Comparison of ENCODE assay signal across 13 mouse cellular contexts in the genomic region with DNA sequence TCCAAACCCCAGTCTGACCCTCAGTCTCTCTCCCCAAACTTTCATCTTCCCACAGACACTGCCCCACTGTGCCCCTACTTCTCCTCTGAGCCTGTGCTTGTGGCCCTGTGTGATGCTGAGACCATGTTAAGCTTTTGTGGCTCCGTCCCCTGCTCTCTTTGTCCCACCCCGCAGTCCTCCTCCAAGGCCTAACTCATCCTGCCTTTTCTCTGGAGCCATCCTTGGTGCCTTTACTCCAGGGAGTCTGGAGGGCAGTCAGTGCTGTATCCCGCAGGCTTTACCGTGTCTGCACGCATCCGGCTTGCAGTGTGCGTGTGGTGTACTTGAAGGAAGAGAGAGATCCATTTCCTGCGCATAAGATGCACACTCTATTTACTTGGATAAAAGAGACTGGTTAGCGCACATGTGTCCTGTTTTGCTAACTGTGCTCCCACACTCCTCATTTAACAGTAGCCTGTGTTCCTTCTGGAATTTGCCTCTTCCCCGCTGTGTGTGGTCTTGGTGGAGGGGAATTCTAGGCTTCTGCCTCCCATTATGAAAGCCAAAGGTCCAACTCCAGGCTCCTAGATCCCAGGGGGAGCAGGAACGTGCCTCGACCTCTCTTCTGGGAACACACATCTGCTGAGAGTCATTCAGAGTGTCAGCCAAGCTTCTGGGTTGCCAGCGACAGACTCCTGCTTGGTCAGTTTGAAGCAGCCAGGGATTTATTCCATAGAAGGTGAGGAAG.
A peak's percentile ranks its signal among the peaks of the same experiment; 100 is the strongest.
DNase-seq lines count a peak whose midpoint lies in the region; ATAC-seq and TF ChIP-seq lines count a peak whose summit lies in the region.
"Had no signal": no experiment of that assay in that cellular context is flagged by ENCODE, and none has a peak within 500 bp of the region (broad histone marks: within the 10 kb centered on the region; RNA-seq: fewer than 3 reads in every experiment).

No protein-coding gene starts in this region.

- no peak for ATAC-seq in forebrain, embryonic 15.5 days (replicated peaks)
- ATAC-seq in forebrain, postnatal 0 days = no peak
- ATAC-seq in kidney, postnatal 0 days (replicated peaks; ENCODE audit: low FRiP score, low read depth) = no peak
- ATAC-seq in heart, embryonic 15.5 days (replicated peaks; ENCODE audit: insufficient number of reproducible peaks, insufficient read depth, low FRiP score, low read depth) = no peak
- no peak for ATAC-seq in stomach, embryonic 14.5 days (ENCODE audit: insufficient number of reproducible peaks, insufficient read depth, low FRiP score, low read depth)
- ATAC-seq: midbrain, embryonic 15.5 days had no signal

- H3K36me3 ChIP-seq in forebrain, embryonic 15.5 days = no peaks in the 10 kb centered on the region
- H3K36me3 ChIP-seq in forebrain, postnatal 0 days (ENCODE audit: insufficient read depth) = no peaks in the 10 kb centered on the region
- H3K36me3 ChIP-seq in kidney, postnatal 0 days (ENCODE audit: insufficient read depth, low read length) = no peaks in the 10 kb centered on the region
- no peaks in the 10 kb centered on the region for H3K36me3 ChIP-seq in heart, embryonic 15.5 days
- H3K36me3 ChIP-seq in stomach, embryonic 14.5 days (ENCODE audit: control insufficient read depth, insufficient read depth, low read length) = no peaks in the 10 kb centered on the region
- H3K36me3 ChIP-seq: liver, embryonic 15.5 days; midbrain, embryonic 15.5 days had no signal

- no peak for TF ChIP-seq CTCF in forebrain, postnatal 0 days (IDR thresholded peaks at IDR 0.05; ENCODE audit: low read depth)
- TF ChIP-seq CTCF in kidney, postnatal 0 days (IDR thresholded peaks at IDR 0.05; ENCODE audit: low read depth) = no peak

- H3K4me3 ChIP-seq in forebrain, embryonic 15.5 days = no peak overlapping the region
- H3K4me3 ChIP-seq in forebrain, postnatal 0 days (ENCODE audit: low read depth, low read length) = no peak overlapping the region
- no peak overlapping the region for H3K4me3 ChIP-seq in kidney, postnatal 0 days (replicated peaks; ENCODE audit: low read depth, low read length)
- H3K4me3 ChIP-seq in heart, embryonic 15.5 days = no peak overlapping the region
- H3K4me3 ChIP-seq in stomach, embryonic 14.5 days (ENCODE audit: low read depth, low read length) = no peak overlapping the region
- H3K4me3 ChIP-seq: liver, embryonic 15.5 days; midbrain, embryonic 15.5 days had no signal

- no peak for DNase-seq in forebrain, postnatal 0 days
- peak; percentile 60 for DNase-seq in kidney, postnatal 0 days (ENCODE audit: low spot score)
- DNase-seq in kidney, adult 8-10 months = no peak
- no peak for DNase-seq in spleen, adult 12 weeks (ENCODE audit: low spot score)
- no peak for DNase-seq in left cerebral cortex, adult 18-20 months (ENCODE audit: low spot score in 2 of 2)
- DNase-seq: embryo, embryonic 11 days; kidney, adult 11 months; right cerebral cortex, postnatal 4 days had no signal

- WGBS in forebrain, embryonic 15.5 days = 83% methylated on average over 13 of the region's 13 CpGs
- WGBS in forebrain, postnatal 0 days = 81% methylated on average over 13 of the region's 13 CpGs
- WGBS in kidney, postnatal 0 days = 71% methylated on average over 13 of the region's 13 CpGs
- 82% methylated on average over 13 of the region's 13 CpGs for WGBS in heart, embryonic 15.5 days
- 71% methylated on average over 13 of the region's 13 CpGs for WGBS in stomach, embryonic 14.5 days

- H3K27ac ChIP-seq in forebrain, embryonic 15.5 days (replicated peaks) = peak overlapping the region; percentile 66; the same call in 1 of the 2 replicates
- no peak overlapping the region for H3K27ac ChIP-seq in forebrain, postnatal 0 days (ENCODE audit: low read depth, low read length)
- H3K27ac ChIP-seq in kidney, postnatal 0 days = peak overlapping the region; percentile 64
- peak overlapping the region; percentile 54; the same call in 1 of the 2 replicates for H3K27ac ChIP-seq in heart, embryonic 15.5 days
- H3K27ac ChIP-seq in stomach, embryonic 14.5 days (ENCODE audit: low read length) = peak overlapping the region; percentile 95
- H3K27ac ChIP-seq: liver, embryonic 15.5 days; midbrain, embryonic 15.5 days had no signal

- H3K9ac ChIP-seq in forebrain, embryonic 15.5 days (replicated peaks) = no peak overlapping the region
- H3K9ac ChIP-seq in forebrain, postnatal 0 days = no peak overlapping the region
- H3K9ac ChIP-seq in kidney, postnatal 0 days (ENCODE audit: low read depth, low read length) = no peak overlapping the region
- no peak overlapping the region for H3K9ac ChIP-seq in heart, embryonic 15.5 days
- no peak overlapping the region for H3K9ac ChIP-seq in stomach, embryonic 14.5 days (replicated peaks; ENCODE audit: low read depth, low read length)
- H3K9ac ChIP-seq: liver, embryonic 15.5 days; midbrain, embryonic 15.5 days had no signal

- no peak overlapping the region for H3K4me2 ChIP-seq in forebrain, embryonic 15.5 days (replicated peaks)
- H3K4me2 ChIP-seq in forebrain, postnatal 0 days (ENCODE audit: low read depth) = no peak overlapping the region
- no peak overlapping the region for H3K4me2 ChIP-seq in kidney, postnatal 0 days (ENCODE audit: low read length)
- H3K4me2 ChIP-seq in heart, embryonic 15.5 days = no peak overlapping the region
- no peak overlapping the region for H3K4me2 ChIP-seq in stomach, embryonic 14.5 days (replicated peaks; ENCODE audit: low read depth, low read length)
- H3K4me2 ChIP-seq: liver, embryonic 15.5 days; midbrain, embryonic 15.5 days had no signal

- no peaks in the 10 kb centered on the region for H3K27me3 ChIP-seq in forebrain, embryonic 15.5 days
- no peaks in the 10 kb centered on the region for H3K27me3 ChIP-seq in forebrain, postnatal 0 days (ENCODE audit: insufficient read depth, low read length)
- no peaks in the 10 kb centered on the region for H3K27me3 ChIP-seq in kidney, postnatal 0 days (ENCODE audit: insufficient read depth, low read length)
- no peaks in the 10 kb centered on the region for H3K27me3 ChIP-seq in heart, embryonic 15.5 days
- H3K27me3 ChIP-seq in stomach, embryonic 14.5 days (ENCODE audit: control insufficient read depth, insufficient read depth, low read length) = no peaks in the 10 kb centered on the region
- H3K27me3 ChIP-seq: liver, embryonic 15.5 days; midbrain, embryonic 15.5 days had no signal

- H3K9me3 ChIP-seq in forebrain, embryonic 15.5 days = no peaks in the 10 kb centered on the region
- H3K9me3 ChIP-seq in forebrain, postnatal 0 days (ENCODE audit: low read length) = no peaks in the 10 kb centered on the region
- H3K9me3 ChIP-seq in kidney, postnatal 0 days (replicated peaks; ENCODE audit: low read length) = no peaks in the 10 kb centered on the region
- H3K9me3 ChIP-seq in heart, embryonic 15.5 days (replicated peaks) = no peaks in the 10 kb centered on the region
- no peaks in the 10 kb centered on the region for H3K9me3 ChIP-seq in stomach, embryonic 14.5 days (ENCODE audit: control insufficient read depth, low read depth, low read length)
- H3K9me3 ChIP-seq: liver, embryonic 15.5 days; midbrain, embryonic 15.5 days had no signal

- peaks cover 49% of the 10 kb centered on the region for H3K4me1 ChIP-seq in forebrain, embryonic 15.5 days
- H3K4me1 ChIP-seq in forebrain, postnatal 0 days (ENCODE audit: insufficient read depth) = peaks cover 25% of the 10 kb centered on the region
- H3K4me1 ChIP-seq in kidney, postnatal 0 days (replicated peaks; ENCODE audit: insufficient read depth, low read length) = peaks cover 29% of the 10 kb centered on the region
- H3K4me1 ChIP-seq in heart, embryonic 15.5 days (replicated peaks) = peaks cover 41% of the 10 kb centered on the region
- peaks cover 43% of the 10 kb centered on the region for H3K4me1 ChIP-seq in stomach, embryonic 14.5 days (ENCODE audit: control insufficient read depth, insufficient read depth, low read length)
